Mouse (Mus musculus) bone marrow, adult 2 months (tissue): ENCODE results near the gene Ddx21. TPM values are rescaled to one million over a fixed set of nuclear protein-coding genes. Genes with fewer than 3 reads are reported as not detected.

Experiments
- H3K27ac ChIP-seq: fragments of 200-500 bp; 2 replicates; pipeline ENCODE4 v1.5.1; 2012; ENCODE audit warnings: low read depth, mild to moderate bottlenecking, control low read depth, inconsistent platforms, low read length; ENCODE audit not compliant: control insufficient read depth, poor library complexity, insufficient read depth
- H3K4me1 ChIP-seq: fragments of 200-500 bp; 2 replicates; pipeline ENCODE4 v1.6.1; 2011; ENCODE audit warnings: low read length; ENCODE audit not compliant: control insufficient read depth, insufficient read depth
- H3K4me3 ChIP-seq: fragments of 200-500 bp; replicated peaks from 2 replicates; pipeline ENCODE3; 2011; ENCODE audit warnings: mild to moderate bottlenecking, low read depth, low read length, control low read depth; ENCODE audit not compliant: control insufficient read depth
- CTCF ChIP-seq: fragments of 200-500 bp; IDR thresholded peaks from 2 replicates; pipeline ENCODE4 v1.5.1; 2011; ENCODE audit warnings: low read length, control low read depth; ENCODE audit not compliant: control insufficient read depth, insufficient read depth
- POLR2A ChIP-seq: fragments of 200-500 bp; IDR thresholded peaks from 2 replicates; pipeline ENCODE4 v1.6.1; 2011; ENCODE audit warnings: low read depth, mild to moderate bottlenecking, control low read depth, low read length, borderline replicate concordance; ENCODE audit not compliant: control insufficient read depth
- WGBS: fragments of 180-500 bp; shearing (Covaris S2); methylation state at CpG from one replicate; pipeline ENCODE4 v1.1.7; 2018; 5-methylcytosine and 5-hydroxymethylcytosine counted together
- polyA plus RNA-seq: library from polyadenylated mRNA; stranded (reverse); fragments of >200 nt; gene quantifications from 2 replicates; pipeline ENCODE4 v1.2.4, GENCODE M21; 2011; ENCODE audit warnings: low replicate concordance; ENCODE audit not compliant: missing spikeins, insufficient read depth, insufficient read length

The Ddx21 gene
- polyA plus RNA-seq, 1 experiment = 36.6 TPM

DNA sequence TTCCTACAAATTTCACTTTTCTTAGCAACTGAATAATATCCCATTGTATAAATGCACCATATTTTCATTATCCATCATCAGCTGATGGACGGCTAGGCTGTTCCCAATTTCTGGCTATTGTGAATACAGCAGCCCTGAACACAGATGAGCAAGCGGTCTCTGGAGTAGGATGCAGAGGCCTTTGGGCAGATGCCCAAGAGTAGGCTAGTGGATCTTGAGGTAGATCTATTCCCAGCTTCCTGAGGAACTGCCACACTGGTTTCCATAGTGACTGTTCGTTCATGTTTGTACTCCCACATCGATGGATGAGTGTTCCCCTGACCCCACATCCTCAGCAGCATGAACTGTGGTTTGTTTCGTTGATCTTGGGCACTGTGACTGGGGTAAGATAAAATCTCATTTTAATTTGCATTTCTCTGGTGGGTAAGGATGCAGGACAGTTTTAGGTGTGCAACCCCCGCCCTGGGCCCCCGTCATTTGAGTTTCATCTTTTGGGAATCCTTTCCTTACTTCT, 51.2 kb downstream of the Ddx21 start:
- TF ChIP-seq CTCF (no peak), POLR2A (no peak)
- 54% methylated on average over 7 of the region's 7 CpGs for WGBS
- Histone ChIP-seq H3K27ac (no peak overlapping the region), H3K4me1 (peaks cover 4% of the 10 kb centered on the region), H3K4me3 (no peak overlapping the region)

DNA sequence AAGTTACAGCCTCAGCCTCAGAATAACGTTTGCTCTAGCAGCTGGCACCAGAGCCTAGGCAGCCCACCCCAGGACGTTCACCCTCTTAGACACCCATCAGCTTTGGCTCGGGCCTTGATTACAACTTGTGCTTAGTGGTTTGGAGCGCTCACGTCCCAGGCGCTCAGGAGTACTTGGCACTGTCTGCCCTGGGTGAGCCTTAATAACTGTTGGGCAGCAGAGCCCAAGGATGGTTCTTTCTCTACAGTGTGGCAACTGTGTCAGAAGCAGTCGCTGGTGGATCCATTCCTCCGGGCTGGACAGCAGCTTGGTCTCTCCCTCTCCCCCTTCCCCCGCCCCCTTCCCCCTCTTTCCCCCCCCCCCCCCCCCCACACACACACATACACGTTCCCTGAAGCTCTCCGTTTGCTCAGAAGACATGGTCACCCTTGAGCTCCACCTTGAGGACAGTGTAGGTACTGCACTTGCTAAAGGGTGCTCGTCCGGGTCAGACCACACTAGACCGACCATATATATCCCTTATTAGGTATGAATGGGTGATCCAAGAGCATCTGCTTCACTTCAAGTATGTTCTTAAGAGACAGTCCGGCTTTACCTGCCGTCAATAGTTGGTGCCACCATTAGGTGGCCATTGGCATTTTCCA, 52.4 kb downstream of the Ddx21 start:
- Histone ChIP-seq H3K4me1 (peaks cover 6% of the 10 kb centered on the region), H3K4me3 (no peak overlapping the region)
- WGBS = 2% methylated on average over 13 of the region's 16 CpGs

DNA sequence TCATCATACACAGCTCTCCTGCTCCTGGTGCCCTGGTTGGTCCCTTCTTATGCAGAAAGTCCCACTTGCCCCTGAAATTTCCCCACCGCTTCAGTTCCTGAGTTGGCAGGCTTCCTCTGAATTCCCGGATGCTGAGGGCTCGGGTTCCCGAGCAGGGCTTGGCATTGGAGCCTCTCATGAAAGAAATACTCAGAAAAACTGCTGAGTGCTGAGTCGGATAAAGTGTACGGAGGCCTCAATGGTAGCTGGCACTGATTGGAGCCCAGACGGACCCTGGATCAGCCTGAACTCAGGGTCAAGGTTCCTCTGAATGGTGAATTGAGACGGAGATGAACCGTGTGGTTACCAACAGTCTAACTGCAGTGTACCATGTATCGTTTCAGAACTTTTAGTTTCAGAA, 55.6 kb downstream of the Ddx21 start:
- H3K4me3 ChIP-seq = no peak overlapping the region
- 52% methylated on average over 10 of the region's 10 CpGs for WGBS
- H3K27ac ChIP-seq = peak overlapping the region; percentile 85
- TF ChIP-seq CTCF (no peak), POLR2A (no peak)
- H3K4me1 ChIP-seq = peaks cover 3% of the 10 kb centered on the region

More for the DNA sequence above, 52.4 kb downstream of the Ddx21 start:
- H3K27ac ChIP-seq = no peak overlapping the region
- TF ChIP-seq POLR2A (no peak), CTCF (peak; percentile 87)

DNA sequence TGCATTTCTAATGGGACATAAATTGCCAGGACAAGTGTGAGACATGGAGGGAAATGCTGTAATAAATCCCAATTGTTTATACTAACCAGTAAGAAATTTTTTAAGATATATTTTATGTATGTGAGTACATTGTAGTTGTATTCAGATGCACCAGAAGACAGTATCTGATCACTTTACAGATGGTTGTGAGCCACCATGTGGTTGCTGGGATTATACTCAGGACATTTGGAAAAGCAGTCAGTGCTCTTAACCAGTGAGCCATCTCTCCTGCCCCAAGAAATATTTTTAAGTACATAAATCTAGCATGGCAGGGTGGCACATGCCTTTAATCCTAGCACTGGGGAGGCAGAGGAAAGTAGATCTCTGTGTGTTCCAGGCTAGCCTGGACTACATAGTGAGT, 56.3 kb downstream of the Ddx21 start:
- TF ChIP-seq POLR2A = no peak
- no peak for TF ChIP-seq CTCF
- Histone ChIP-seq H3K4me1 (peaks cover 5% of the 10 kb centered on the region), H3K4me3 (no peak overlapping the region), H3K27ac (no peak overlapping the region)

DNA sequence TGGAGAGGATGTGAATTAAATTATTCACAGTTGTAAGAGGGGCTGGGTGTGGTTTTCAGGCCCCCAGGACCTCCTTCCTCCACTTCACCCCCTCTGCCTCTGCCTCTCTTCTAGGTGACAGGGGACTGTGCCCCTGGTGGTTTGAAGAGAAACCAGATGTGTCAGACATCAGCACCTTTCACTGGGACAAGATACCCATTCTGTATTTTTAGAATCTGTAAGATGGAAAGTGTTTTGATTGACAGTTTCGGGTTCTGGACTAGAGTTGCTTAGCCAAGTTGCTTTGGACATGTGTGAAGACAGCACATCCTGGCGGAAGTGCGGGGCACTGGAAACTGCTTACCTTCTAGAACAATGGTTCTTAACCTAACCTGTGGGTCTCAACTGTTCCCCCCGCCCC, 57.8 kb downstream of the Ddx21 start:
- 60% methylated on average over 4 of the region's 4 CpGs for WGBS
- peaks cover 4% of the 10 kb centered on the region for H3K4me1 ChIP-seq
- H3K27ac ChIP-seq = peak overlapping the region; percentile 92
- TF ChIP-seq POLR2A = no peak
- TF ChIP-seq CTCF = peak; percentile 29; the same call in 1 of the 2 replicates
- H3K4me3 ChIP-seq = no peak overlapping the region

DNA sequence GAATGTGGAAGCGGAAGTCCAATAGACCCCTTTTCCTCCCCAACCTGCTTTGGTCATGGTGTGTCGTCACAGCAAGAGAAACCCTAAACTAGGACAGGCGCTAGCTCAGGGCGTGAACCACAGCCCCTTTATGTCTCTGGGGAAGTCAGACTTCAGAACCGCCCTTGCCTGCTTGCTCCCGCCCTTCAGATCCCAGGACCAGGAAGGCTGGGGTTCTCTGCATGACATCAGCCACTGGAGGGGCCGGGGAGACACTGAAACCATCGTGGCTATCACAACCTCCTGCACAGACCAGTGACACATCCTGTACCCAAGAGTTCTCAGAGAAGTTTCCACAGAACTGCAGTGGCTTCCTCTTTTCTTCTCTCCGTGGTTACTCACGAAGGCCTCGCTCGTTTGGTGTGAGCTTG, 58.7 kb downstream of the Ddx21 start:
- H3K4me1 ChIP-seq = peaks cover 4% of the 10 kb centered on the region
- WGBS = 4% methylated on average over 12 of the region's 12 CpGs
- no peak for TF ChIP-seq CTCF
- no peak for TF ChIP-seq POLR2A
- H3K4me3 ChIP-seq = peak overlapping the region; percentile 20
- peak overlapping the region; percentile 92 for H3K27ac ChIP-seq

DNA sequence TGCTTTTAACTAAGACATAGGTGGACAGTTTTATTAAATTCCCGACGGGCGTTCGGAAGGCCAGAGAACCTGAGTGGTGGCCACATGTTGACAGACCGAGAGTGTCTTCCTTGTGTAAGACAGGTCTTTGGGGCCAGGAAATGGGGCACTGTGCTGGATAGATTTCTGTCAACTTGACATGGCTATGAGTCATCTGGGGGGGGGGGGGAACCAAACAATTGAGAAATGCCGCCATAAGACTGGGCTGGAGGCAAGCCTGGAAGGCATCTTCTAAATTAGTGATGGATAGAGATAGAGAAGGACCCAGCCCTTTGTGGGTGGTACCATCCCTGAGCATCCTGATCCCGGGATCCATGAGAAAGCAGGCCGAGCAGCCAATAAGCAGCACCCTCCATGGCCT, 59.2 kb downstream of the Ddx21 start:
- no peak for TF ChIP-seq POLR2A
- TF ChIP-seq CTCF = no peak
- Histone ChIP-seq H3K4me3 (no peak overlapping the region), H3K4me1 (peaks cover 4% of the 10 kb centered on the region), H3K27ac (peak overlapping the region; percentile 92)
- 35% methylated on average over 8 of the region's 8 CpGs for WGBS

DNA sequence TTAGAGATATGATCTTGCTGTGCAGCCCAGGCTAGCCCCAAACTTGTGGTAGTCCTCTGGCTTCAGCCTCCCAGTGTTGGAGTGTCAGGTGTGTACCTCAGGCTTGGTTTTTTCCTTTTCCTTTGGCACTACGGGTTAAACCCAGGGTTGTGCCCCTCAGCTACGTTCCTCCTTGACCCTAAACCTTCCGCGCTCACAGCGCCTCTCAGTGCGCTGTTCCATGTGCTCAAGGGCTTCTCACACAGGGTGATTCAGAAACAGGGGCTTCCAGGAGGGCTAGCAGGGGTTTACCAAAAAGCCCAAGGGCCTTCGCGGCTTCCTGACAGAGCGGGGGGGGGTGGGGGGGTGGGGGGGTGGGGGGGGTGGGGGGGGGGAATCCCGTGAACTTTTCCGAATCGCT, 59.6 kb downstream of the Ddx21 start:
- Histone ChIP-seq H3K4me1 (peaks cover 4% of the 10 kb centered on the region), H3K27ac (peak overlapping the region; percentile 92), H3K4me3 (no peak overlapping the region)
- TF ChIP-seq POLR2A (no peak), CTCF (no peak)
- WGBS = 52% methylated on average over 12 of the region's 12 CpGs
